Mouse (Mus musculus) midbrain, embryonic 13.5 days (tissue): ENCODE data around the gene Qsox2. TPM values are rescaled to one million over a fixed set of nuclear protein-coding genes. Genes with fewer than 3 reads are reported as not detected.

Experiments used
- ATAC-seq: fragments of 200-750 bp; cut with Nextera tagmentation; 2 replicates; pipeline ENCODE4 v1.8.0; 2017; ENCODE audit warnings: mild to moderate bottlenecking, moderate TSS enrichment, moderate library complexity
- H3K27ac ChIP-seq: fragments of 300-500 bp; sonication (generic); 2 replicates; pipeline ENCODE4 v1.5.1; 2015; ENCODE audit warnings: inconsistent platforms, mild to moderate bottlenecking, moderate library complexity
- H3K27me3 ChIP-seq: fragments of 300-500 bp; sonication (generic); 2 replicates; pipeline ENCODE4 v1.6.1; 2015; ENCODE audit warnings: mild to moderate bottlenecking, inconsistent platforms
- H3K36me3 ChIP-seq: fragments of 300-500 bp; sonication (generic); 2 replicates; pipeline ENCODE4 v1.6.1; 2015; ENCODE audit warnings: mild to moderate bottlenecking, inconsistent platforms
- H3K4me1 ChIP-seq: fragments of 300-500 bp; sonication (generic); replicated peaks from 2 replicates; pipeline ENCODE4 v1.6.1; 2015; ENCODE audit warnings: inconsistent platforms
- H3K4me2 ChIP-seq: fragments of 300-500 bp; sonication (generic); replicated peaks from 2 replicates; pipeline ENCODE4 v1.6.1; 2015; ENCODE audit warnings: moderate library complexity, mild to moderate bottlenecking, inconsistent platforms
- H3K4me3 ChIP-seq: fragments of 300-500 bp; sonication (generic); replicated peaks from 2 replicates; pipeline ENCODE4 v1.5.1; 2015; ENCODE audit warnings: mild to moderate bottlenecking, inconsistent platforms
- H3K9ac ChIP-seq: fragments of 300-500 bp; sonication (generic); replicated peaks from 2 replicates; pipeline ENCODE4 v1.6.1; 2015; ENCODE audit warnings: mild to moderate bottlenecking, inconsistent platforms
- H3K9me3 ChIP-seq: fragments of 300-500 bp; sonication (generic); 2 replicates; pipeline ENCODE4 v1.6.1; 2016; ENCODE audit warnings: mild to moderate bottlenecking, inconsistent platforms
- WGBS: fragments of 180-500 bp; shearing (Covaris S2); methylation state at CpG from one replicate; pipeline ENCODE4 v1.1.7; 2015; 5-methylcytosine and 5-hydroxymethylcytosine counted together
- polyA plus RNA-seq: library from polyadenylated mRNA; unstranded; fragments of >200 nt; fragmentation: Nextera tagmentation; extraction: Ambion mirVana; gene quantifications from 2 replicates; pipeline ENCODE4 v1.2.1, GENCODE M21; 2015

Gene Qsox2
- polyA plus RNA-seq, 1 experiment from 2014 or later = 15.7 TPM

DNA sequence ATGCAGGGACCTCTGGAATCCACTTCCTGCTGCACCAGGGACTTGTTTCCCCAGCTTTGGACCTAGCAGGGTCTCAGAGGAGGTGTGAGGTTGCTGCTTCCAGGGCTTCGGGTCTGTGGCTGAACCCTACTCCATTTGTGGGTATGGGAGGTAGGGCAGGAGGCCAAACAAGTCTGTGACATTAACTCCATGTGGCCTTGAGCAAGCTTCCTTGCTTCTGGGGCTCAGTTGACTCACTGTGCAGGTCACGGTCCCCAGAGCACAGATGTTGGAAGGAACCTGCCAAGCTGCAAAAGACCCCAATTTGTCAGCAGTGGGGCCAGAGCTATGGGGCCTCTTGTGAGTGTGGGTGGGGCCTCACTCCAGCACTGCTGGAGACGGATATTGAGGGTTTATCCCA is 53.0 kb downstream of the Qsox2 start:
- no peak overlapping the region for H3K4me2 ChIP-seq
- 64% methylated on average over 3 of the region's 3 CpGs for WGBS
- H3K9ac ChIP-seq = no peak overlapping the region
- H3K4me3 ChIP-seq = no peak overlapping the region
- H3K27me3 ChIP-seq = peaks cover 13% of the 10 kb centered on the region; the same call in 1 of the 2 replicates
- no peak for ATAC-seq
- no peak overlapping the region for H3K27ac ChIP-seq
- H3K36me3 ChIP-seq = no peaks in the 10 kb centered on the region
- H3K9me3 ChIP-seq = no peaks in the 10 kb centered on the region
- H3K4me1 ChIP-seq = 0 out of 2 replicates have a peak, but pooled peaks cover 4% of the 10 kb centered on the region

DNA sequence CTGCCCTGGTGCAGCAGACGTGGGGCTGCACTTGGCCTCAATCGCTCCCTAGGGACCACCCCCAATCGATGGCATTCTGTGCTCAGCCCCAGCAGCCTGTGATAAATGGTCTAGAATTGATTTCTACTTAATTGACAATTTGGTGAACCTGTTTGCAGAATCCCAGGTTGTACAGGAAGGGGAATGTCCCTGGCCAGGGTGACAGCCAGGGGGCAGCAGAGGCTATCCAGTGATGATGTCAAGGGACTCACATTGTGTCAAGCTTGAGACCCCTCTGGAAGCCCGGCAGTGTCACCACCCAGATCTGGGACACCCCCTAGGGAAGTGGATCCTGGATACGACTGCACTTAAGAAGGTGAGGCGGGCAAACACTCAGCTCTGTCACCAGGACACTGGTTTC is 54.7 kb downstream of the Qsox2 start:
- peak; percentile 48; the same call in 1 of the 2 replicates for ATAC-seq
- no peak overlapping the region for H3K9ac ChIP-seq
- 17% methylated on average over 6 of the region's 6 CpGs for WGBS
- H3K4me3 ChIP-seq = no peak overlapping the region
- no peak overlapping the region for H3K27ac ChIP-seq
- H3K9me3 ChIP-seq = no peaks in the 10 kb centered on the region
- H3K4me2 ChIP-seq = no peak overlapping the region
- H3K27me3 ChIP-seq = peaks cover 9% of the 10 kb centered on the region; the same call in 1 of the 2 replicates
- H3K4me1 ChIP-seq = 0 out of 2 replicates have a peak, but pooled peaks cover 4% of the 10 kb centered on the region
- no peaks in the 10 kb centered on the region for H3K36me3 ChIP-seq

- Histone ChIP-seq H3K4me3 (no peak overlapping the region), H3K36me3 (no peaks in the 10 kb centered on the region), H3K27ac (no peak overlapping the region), H3K4me1 (peaks cover 6% of the 10 kb centered on the region), H3K4me2 (no peak overlapping the region), H3K27me3 (no peaks in the 10 kb centered on the region), H3K9ac (no peak overlapping the region), H3K9me3 (no peaks in the 10 kb centered on the region)
- WGBS = 51% methylated on average over 2 of the region's 2 CpGs
- no peak for ATAC-seq
These were observed 60.1 kb downstream of the Qsox2 start for GRCm38 (mm10) chr2:26177189-26177588.

DNA sequence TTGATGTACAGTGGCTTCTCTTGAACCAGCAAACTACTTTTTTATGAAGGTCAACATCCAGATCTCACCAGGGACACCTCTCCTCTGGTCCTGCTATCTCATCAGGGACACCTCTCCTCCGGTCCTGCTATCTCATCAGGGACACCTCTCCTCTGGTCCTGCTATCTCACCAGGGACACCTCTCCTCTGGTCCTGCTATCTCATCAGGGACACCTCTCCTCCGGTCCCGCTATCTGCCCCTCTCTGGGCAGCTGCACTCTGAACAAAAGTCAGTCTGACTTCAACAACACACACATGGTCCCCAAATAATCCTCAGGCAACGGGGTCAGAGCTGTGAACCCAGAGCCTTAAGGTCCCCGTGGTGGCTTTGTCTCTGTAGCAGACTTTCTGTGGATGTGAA is 60.6 kb downstream of the Qsox2 start:
- H3K9ac ChIP-seq = no peak overlapping the region
- H3K4me3 ChIP-seq = no peak overlapping the region
- no peaks in the 10 kb centered on the region for H3K9me3 ChIP-seq
- no peak overlapping the region for H3K4me2 ChIP-seq
- H3K36me3 ChIP-seq = no peaks in the 10 kb centered on the region
- no peak overlapping the region for H3K27ac ChIP-seq
- peaks cover 6% of the 10 kb centered on the region for H3K4me1 ChIP-seq
- H3K27me3 ChIP-seq = no peaks in the 10 kb centered on the region
- 50% methylated on average over 5 of the region's 5 CpGs for WGBS
- ATAC-seq = no peak

- WGBS = 37% methylated on average over 4 of the region's 4 CpGs
- no peak overlapping the region for H3K4me2 ChIP-seq
- peaks cover 15% of the 10 kb centered on the region for H3K4me1 ChIP-seq
- ATAC-seq = no peak
- H3K9ac ChIP-seq = peak overlapping the region; percentile 41; the same call in 1 of the 2 replicates
- H3K27ac ChIP-seq = no peak overlapping the region
- H3K4me3 ChIP-seq = no peak overlapping the region
- no peaks in the 10 kb centered on the region for H3K36me3 ChIP-seq
- peaks cover 5% of the 10 kb centered on the region; the same call in 1 of the 2 replicates for H3K27me3 ChIP-seq
- H3K9me3 ChIP-seq = no peaks in the 10 kb centered on the region
These were observed 62.1 kb downstream of the Qsox2 start for GRCm38 (mm10) chr2:26175191-26175590.

- peaks cover 32% of the 10 kb centered on the region for H3K4me1 ChIP-seq
- 80% methylated on average over 2 of the region's 2 CpGs for WGBS
- no peak overlapping the region for H3K4me2 ChIP-seq
- H3K27ac ChIP-seq = no peak overlapping the region
- no peak overlapping the region for H3K4me3 ChIP-seq
- no peak for ATAC-seq
- no peaks in the 10 kb centered on the region for H3K9me3 ChIP-seq
- H3K27me3 ChIP-seq = peaks cover 5% of the 10 kb centered on the region; the same call in 1 of the 2 replicates
- no peak overlapping the region for H3K9ac ChIP-seq
- no peaks in the 10 kb centered on the region for H3K36me3 ChIP-seq
These were observed 65.2 kb downstream of the Qsox2 start for GRCm38 (mm10) chr2:26172166-26172565.

DNA sequence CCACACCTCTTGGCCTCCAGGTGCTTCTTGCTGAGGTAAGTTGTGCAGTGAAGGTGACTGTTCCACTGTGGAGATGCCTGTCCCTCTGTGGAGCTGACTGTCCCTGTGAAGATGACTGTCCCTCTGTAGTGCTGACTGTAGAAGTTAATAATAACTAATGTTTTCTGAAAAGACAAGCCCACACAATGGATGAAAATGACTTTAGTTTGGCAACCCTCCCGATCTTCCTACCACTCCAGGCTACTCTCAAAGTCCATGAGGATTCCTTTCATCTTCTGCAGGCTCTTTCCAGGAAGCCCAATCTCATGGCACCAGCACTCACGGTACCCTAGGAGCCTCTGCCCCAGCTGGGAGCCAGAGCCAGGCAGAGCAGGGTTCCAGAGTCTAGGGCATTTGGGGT is 66.9 kb downstream of the Qsox2 start:
- no peak for ATAC-seq

GRCm38 (mm10) chr2:26168843-26169579 is 68.3 kb downstream of the Qsox2 start:
- Histone ChIP-seq H3K4me2 (no peak overlapping the region), H3K4me1 (peaks cover 26% of the 10 kb centered on the region), H3K27ac (no peak overlapping the region), H3K9me3 (no peaks in the 10 kb centered on the region), H3K36me3 (no peaks in the 10 kb centered on the region), H3K4me3 (no peak overlapping the region), H3K9ac (no peak overlapping the region), H3K27me3 (peaks cover 5% of the 10 kb centered on the region; the same call in 1 of the 2 replicates)
- 30% methylated on average over 11 of the region's 11 CpGs for WGBS
- 0 out of 2 replicates have a peak, but pooled peaks have one; percentile 47 for ATAC-seq

More for the DNA sequence above, 66.9 kb downstream of the Qsox2 start:
- Histone ChIP-seq H3K4me2 (no peak overlapping the region), H3K4me3 (no peak overlapping the region), H3K27me3 (peaks cover 5% of the 10 kb centered on the region; the same call in 1 of the 2 replicates), H3K36me3 (no peaks in the 10 kb centered on the region), H3K4me1 (peaks cover 29% of the 10 kb centered on the region), H3K9ac (no peak overlapping the region), H3K27ac (no peak overlapping the region), H3K9me3 (no peaks in the 10 kb centered on the region)
- 59% methylated on average over 2 of the region's 2 CpGs for WGBS

DNA sequence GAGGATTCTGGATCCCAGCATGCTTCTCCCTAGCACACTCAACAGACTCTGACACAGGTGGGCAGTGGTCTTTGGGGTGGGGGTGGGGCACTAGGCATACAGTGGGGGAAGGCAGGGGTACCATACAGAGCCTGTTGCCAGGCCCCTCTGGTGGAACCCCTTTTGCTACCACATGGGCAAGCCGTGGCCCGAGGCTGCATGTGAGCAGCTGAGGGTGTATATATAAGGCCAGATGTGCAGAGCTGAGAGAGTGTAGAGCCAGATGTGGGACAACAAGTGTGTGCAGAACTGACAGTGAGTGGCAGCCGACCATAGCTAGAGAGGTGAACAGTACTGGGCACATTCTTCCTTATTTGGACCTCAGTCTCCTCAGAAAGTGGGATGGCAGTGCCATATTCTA is 70.4 kb downstream of the Qsox2 start:
- no peak overlapping the region for H3K4me2 ChIP-seq
- no peaks in the 10 kb centered on the region for H3K36me3 ChIP-seq
- H3K4me1 ChIP-seq = peaks cover 26% of the 10 kb centered on the region
- no peak overlapping the region for H3K4me3 ChIP-seq
- no peak overlapping the region for H3K9ac ChIP-seq
- ATAC-seq = no peak
- no peaks in the 10 kb centered on the region for H3K9me3 ChIP-seq
- peaks cover 5% of the 10 kb centered on the region; the same call in 1 of the 2 replicates for H3K27me3 ChIP-seq
- H3K27ac ChIP-seq = no peak overlapping the region
- 91% methylated on average over 3 of the region's 3 CpGs for WGBS

Other genes starting within 250 kb of the Qsox2 start
- 93.6 and 104 TPM in 2 replicates for gene Ubac1, start 215.8 kb downstream of the Qsox2 start, polyA plus RNA-seq
- 10.1 and 10.4 TPM in 2 replicates for gene Nacc2, start 114.3 kb downstream of the Qsox2 start, polyA plus RNA-seq
- gene Lhx3, start 29.2 kb downstream of the Qsox2 start, polyA plus RNA-seq = 0.17 TPM in 1 of 2 replicates, not detected in the other
- gene Ccdc187, start 57.0 kb upstream of the Qsox2 start, polyA plus RNA-seq = 0.17 and 0.23 TPM in 2 replicates
- 147 and 162 TPM in 2 replicates for gene Gpsm1, start 78.0 kb upstream of the Qsox2 start, polyA plus RNA-seq
- gene Dnlz, start 114.6 kb upstream of the Qsox2 start, polyA plus RNA-seq = 28.1 and 30.6 TPM in 2 replicates
- 1.4 and 2.3 TPM in 2 replicates for gene Card9, start 123.4 kb upstream of the Qsox2 start, polyA plus RNA-seq
- gene Snapc4, start 143.1 kb upstream of the Qsox2 start, polyA plus RNA-seq = 28.2 and 32.3 TPM in 2 replicates
- 165 and 166 TPM in 2 replicates for gene Entr1, start 151.8 kb upstream of the Qsox2 start, polyA plus RNA-seq
- 107 and 110 TPM in 2 replicates for gene Pmpca, start 151.8 kb upstream of the Qsox2 start, polyA plus RNA-seq
- gene Inpp5e, start 171.7 kb upstream of the Qsox2 start, polyA plus RNA-seq = 28.0 and 28.6 TPM in 2 replicates
- gene Sec16a, start 207.7 kb upstream of the Qsox2 start, polyA plus RNA-seq = 21.3 and 22.8 TPM in 2 replicates